Mouse (Mus musculus): Measurements from ENCODE around the gene P2ry12. TPM values are rescaled to one million over a fixed set of nuclear protein-coding genes. Genes with fewer than 3 reads are reported as not detected.

The P2ry12 gene
- total RNA-seq, 1 experiment from 2014 or later, result 4.0 TPM

DNA sequence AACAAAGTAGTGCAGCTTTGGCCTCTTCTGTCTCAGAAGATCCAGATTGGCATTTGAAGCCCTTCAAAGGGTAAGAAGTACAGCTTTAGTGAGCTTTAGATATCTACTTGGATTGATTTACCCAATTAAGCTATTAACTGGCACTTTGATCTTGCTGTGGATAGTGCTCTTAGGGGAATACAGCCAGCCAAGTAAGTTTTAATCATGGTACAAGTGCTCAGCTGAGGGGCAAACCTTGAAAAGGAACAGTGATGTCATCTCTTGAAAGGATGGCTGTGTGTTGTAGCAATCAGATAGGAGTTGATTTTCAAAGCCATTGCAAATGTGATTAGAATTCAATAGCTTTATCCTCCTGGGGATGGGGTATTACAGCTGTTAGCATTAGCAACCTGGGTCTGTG lies 80.5 kb downstream of the P2ry12 start:
- DNase-seq, result no peak

DNA sequence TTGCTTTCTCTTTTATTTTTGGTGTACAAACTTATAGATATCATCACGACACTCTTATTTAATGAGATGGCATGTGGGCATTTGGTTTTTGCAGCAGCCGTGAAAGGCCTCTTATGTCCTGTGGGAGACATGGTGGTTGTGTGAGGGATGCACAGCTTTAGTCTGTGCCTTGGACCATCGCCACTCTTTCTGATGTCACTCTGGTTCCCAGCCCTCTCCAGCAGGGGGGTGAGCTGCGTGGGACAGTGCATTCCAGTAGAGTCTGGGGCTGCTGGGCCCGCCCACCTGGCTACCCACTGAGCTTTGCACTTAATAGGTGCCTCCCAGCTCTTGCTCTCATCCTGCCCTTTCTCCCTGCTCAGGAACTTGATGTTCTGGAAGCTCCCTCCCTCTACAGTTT lies 81.5 kb downstream of the P2ry12 start:
- DNase-seq, result no peak

DNA sequence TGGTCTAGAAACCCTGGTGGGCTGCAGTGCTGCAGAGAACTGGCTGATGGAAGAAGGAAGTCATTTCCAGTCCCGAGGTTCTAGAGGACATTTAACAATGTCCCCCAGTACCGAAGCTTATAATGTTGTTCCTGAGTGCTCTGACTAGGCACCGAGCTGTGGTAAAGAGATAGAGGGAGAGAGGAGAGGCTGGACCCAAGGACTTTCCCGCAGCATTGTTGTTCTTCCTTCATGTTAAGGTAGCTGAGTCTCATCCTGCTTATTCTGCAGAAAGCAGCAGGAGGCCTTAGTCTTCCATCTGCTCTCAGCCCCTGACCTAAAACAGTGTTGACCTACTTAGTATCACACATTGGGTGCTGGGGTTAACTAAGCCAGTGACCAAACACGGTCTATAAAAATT lies 85.8 kb downstream of the P2ry12 start:
- DNase-seq, result no peak

- DNase-seq, result peak; percentile 74
Measured at GRCm38 (mm10) chr3:59175234-59175633, 87.4 kb downstream of the P2ry12 start.

- no peak for DNase-seq
Measured at GRCm38 (mm10) chr3:59174426-59175154, 88.1 kb downstream of the P2ry12 start.

- DNase-seq, result no peak
Measured at GRCm38 (mm10) chr3:59169921-59170627, 92.6 kb downstream of the P2ry12 start.

DNA sequence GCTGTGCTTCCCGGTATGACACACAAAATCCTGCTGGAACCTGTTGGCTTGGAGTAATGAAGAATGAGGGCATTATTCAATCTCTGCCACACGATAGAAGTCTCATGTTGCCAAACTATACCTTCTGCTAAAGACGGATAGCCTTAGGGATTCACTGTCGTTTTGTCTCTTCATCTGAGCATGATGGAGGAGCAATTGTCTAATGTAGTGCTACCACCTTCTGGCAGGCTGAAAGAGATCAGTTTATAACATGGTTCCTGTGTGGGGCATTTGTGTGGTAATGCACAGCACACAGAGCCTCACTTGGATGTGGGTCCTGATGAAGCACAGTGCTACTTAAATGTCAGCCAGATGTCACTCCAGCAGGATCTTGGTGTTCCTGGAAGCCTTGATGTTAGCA lies 93.5 kb downstream of the P2ry12 start:
- DNase-seq, result no peak

GRCm38 (mm10) chr3:59168476-59168875 lies 94.2 kb downstream of the P2ry12 start:
- no peak for DNase-seq

DNA sequence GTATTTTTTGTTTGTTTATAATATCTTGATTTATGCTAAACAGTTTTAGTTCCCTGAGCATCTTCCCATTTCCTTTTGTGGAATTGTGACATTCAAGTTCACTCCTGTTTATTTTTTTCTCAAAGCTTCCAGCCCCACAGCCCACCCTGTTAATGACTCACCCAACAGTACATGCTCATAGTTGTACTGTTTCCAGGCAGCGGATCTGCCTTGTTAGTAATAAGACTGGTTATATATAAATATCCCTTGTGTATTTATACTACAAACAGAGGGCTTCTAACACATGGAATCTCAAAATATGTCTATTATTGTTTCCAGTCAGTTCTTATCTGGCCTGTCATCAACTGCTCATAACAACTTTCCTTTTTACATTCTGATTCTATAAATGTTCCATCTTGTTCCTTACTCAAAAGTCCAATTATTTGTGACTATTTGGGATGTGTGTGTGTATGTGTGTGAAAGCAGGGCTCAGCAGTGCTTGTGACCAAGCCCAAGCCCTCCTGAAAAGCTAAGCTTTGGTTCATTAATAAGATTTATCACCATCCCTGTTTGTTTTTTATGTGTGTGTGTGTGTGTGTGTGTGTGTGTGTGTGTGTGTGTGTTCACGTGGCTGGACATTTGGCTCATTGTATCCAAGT lies 95.1 kb downstream of the P2ry12 start:
- DNase-seq, result no peak

Other genes with a start within 250 kb of the P2ry12 start
- 0.59 and 2.6 TPM in 2 replicates for gene Gpr171, start 161.1 kb downstream of the P2ry12 start, total RNA-seq (2021)
- 11.7 and 17.6 TPM in 2 replicates for gene P2ry14, start 109.3 kb downstream of the P2ry12 start, total RNA-seq (2021)
- not detected in 2 replicates for gene Gpr87, start 67.8 kb downstream of the P2ry12 start, total RNA-seq (2021)
- gene P2ry13, start 52.0 kb downstream of the P2ry12 start, total RNA-seq (2021), result 0.82 and 3.3 TPM in 2 replicates
- 5.4 and 7.5 TPM in 2 replicates for gene Igsf10, start 81.5 kb upstream of the P2ry12 start, total RNA-seq (2021)